Mouse (Mus musculus): ENCODE data around the gene Kcnk18. TPM values are rescaled to one million over a fixed set of nuclear protein-coding genes. Genes with fewer than 3 reads are reported as not detected.

Kcnk18 gene
- not detected for total RNA-seq (2023)

DNA sequence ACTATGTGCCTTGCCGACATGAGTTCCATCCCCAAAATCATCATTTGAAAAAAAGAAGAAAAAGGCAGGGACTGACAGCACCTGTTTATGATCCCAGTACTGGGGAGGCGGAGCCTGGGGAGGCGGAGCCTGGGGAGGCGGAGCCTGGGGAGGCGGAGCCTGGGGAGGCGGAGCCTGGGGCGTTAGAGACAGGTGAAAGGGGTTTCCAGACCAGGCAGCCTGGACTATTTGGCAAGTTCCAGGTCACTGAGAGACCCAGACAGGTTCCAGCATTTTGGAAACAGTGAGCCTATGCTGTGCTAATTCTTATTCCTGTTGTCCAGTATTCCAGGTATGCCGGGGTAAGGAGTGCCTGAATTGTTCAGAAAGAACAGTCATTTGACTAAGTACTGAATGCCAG, at the start of gene Kcnk18:
Kcnk18 (plus strand) TSS at position 224 of the 400 bp plus-strand sequence.

GRCm38 (mm10) chr19:59169936-59170765, 48.9 kb upstream of the Kcnk18 start, which contains the start of gene Vax1:
Vax1 (minus strand) TSS chr19:59170056.

DNA sequence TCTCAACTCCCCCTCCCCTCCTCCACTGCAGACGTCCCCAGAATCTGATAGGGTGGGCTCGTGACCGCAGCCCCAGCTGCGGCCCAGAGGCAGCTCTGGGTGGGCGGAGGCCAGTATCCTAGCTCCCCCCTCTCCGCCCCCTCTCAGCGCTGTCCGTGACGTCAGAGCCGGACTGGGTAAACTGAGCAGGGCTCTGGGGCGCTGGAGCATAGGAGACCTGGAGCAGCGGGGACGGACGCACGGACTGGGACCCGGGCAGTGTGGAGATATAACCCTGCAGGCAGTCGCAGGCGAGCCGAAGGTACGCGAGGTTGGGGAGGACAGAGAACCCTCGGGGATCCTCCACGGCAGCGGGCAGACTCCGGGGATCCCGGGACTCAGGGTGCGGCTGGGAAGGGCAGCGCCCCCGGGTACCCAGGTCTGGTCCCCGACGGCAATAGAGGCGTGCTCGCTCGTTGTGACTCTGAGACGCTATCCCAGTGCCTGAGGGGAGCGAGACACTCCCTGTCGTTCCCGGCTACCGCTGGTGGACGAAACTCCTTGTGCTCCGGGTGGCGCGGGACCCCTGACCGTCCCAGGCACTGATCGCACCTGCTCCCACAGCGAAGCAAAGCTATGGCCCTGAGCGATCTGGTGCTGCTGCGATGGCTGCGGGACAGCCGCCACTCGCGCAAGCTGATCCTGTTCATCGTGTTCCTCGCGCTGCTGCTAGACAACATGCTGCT, 41.9 kb downstream of the Kcnk18 start, which contains the start of gene Slc18a2:
Slc18a2 (plus strand) TSS at position 179 of the 725 bp plus-strand sequence.

Other genes with a start within 250 kb of the Kcnk18 start
- 1 to 10 TPM; 2.4 to 4.5 TPM for gene Shtn1, start 143.1 kb upstream of the Kcnk18 start, total RNA-seq (2023)
- not detected for gene Vax1, start 49.2 kb upstream of the Kcnk18 start, total RNA-seq (2023)
- under 1 TPM; 0.33 to 1.00 TPM for gene Slc18a2, start 41.7 kb downstream of the Kcnk18 start, total RNA-seq (2023)
- gene Rps12-ps3, start 103.1 kb downstream of the Kcnk18 start, total RNA-seq (2023): 100 to 1,000 TPM; 503 to 916 TPM
- 10 to 100 TPM; 74.5 to 79.6 TPM for gene Pdzd8, start 126.6 kb downstream of the Kcnk18 start, total RNA-seq (2023)
- gene Emx2, start 239.2 kb downstream of the Kcnk18 start, total RNA-seq (2023): not detected

All from neutrophil, adult 59 days (primary cell).